Mouse (Mus musculus) kidney, embryonic 16.5 days (tissue): ENCODE measurements around the gene Mtmr1. TPM values are rescaled to one million over a fixed set of nuclear protein-coding genes. Genes with fewer than 3 reads are reported as not detected.

Experiments
- polyA plus RNA-seq: library from polyadenylated mRNA; unstranded; fragments of >200 nt; fragmentation: Nextera tagmentation; extraction: Ambion mirVana; gene quantifications from 2 replicates; pipeline ENCODE4 v1.2.1, GENCODE M21; 2015

Mtmr1 gene
- polyA plus RNA-seq, 1 experiment from 2014 or later = 9.5 TPM

Other genes with a start within 250 kb of the Mtmr1 start
- gene Mtm1, start 154.0 kb upstream of the Mtmr1 start, polyA plus RNA-seq = 5.9 and 6.3 TPM in 2 replicates
- 35.9 and 36.1 TPM in 2 replicates for gene Cd99l2, start 128.1 kb downstream of the Mtmr1 start, polyA plus RNA-seq
- 337 and 350 TPM in 2 replicates for gene Hmgb3, start 191.2 kb downstream of the Mtmr1 start, polyA plus RNA-seq